Mouse (Mus musculus): ENCODE results near the gene Ddx18.

The Ddx18 gene

GRCm38 (mm10) chr1:121567521-121568489 is at the start of gene Ddx18:
TSS of gene Ddx18 (minus strand) at chr1:121567989.
- in situ Hi-C loops (cut with MboI, MseI) = loop anchor here (5.0 kb wide), 1 partner anchor 241 kb away; no protein-coding TSS in a partner anchor

- in situ Hi-C loops (cut with MboI, MseI) = no loop called here
Measured at GRCm38 (mm10) chr1:121608000-121608399, 40.2 kb upstream of the Ddx18 start.

GRCm38 (mm10) chr1:121605118-121605517 is 37.3 kb upstream of the Ddx18 start:
- in situ Hi-C loops (cut with MboI, MseI) = no loop called here

- in situ Hi-C loops (cut with MboI, MseI) = no loop called here
Measured at GRCm38 (mm10) chr1:121601893-121602292, 34.1 kb upstream of the Ddx18 start.

- in situ Hi-C loops (cut with MboI, MseI) = no loop called here
Measured at GRCm38 (mm10) chr1:121601084-121601483, 33.3 kb upstream of the Ddx18 start.

GRCm38 (mm10) chr1:121598421-121598820 is 30.6 kb upstream of the Ddx18 start:
- in situ Hi-C loops (cut with MboI, MseI) = no loop called here

GRCm38 (mm10) chr1:121596951-121597625 is 29.3 kb upstream of the Ddx18 start:
- in situ Hi-C loops (cut with MboI, MseI) = no loop called here

- in situ Hi-C loops (cut with MboI, MseI) = no loop called here
Measured at GRCm38 (mm10) chr1:121584838-121585237, 17.0 kb upstream of the Ddx18 start.

GRCm38 (mm10) chr1:121581133-121581855 is 13.5 kb upstream of the Ddx18 start:
- in situ Hi-C loops (cut with MboI, MseI) = no loop called here

- in situ Hi-C loops (cut with MboI, MseI) = no loop called here
Measured at GRCm38 (mm10) chr1:121577491-121577890, 9.7 kb upstream of the Ddx18 start.

GRCm38 (mm10) chr1:121570522-121570921 is 2.7 kb upstream of the Ddx18 start:
- in situ Hi-C loops (cut with MboI, MseI) = no loop called here

- in situ Hi-C loops (cut with MboI, MseI) = no loop called here
Measured at GRCm38 (mm10) chr1:121557861-121558260, 9.9 kb downstream of the Ddx18 start.

- in situ Hi-C loops (cut with MboI, MseI) = loop anchor here (5.0 kb wide), 1 partner anchor 119 kb away; the partner anchor contains the start of gene Ccdc93
Measured at GRCm38 (mm10) chr1:121551457-121551835, 16.3 kb downstream of the Ddx18 start.

- in situ Hi-C loops (cut with MboI, MseI) = loop anchor here (5.0 kb wide), 1 partner anchor 119 kb away; the partner anchor contains the start of gene Ccdc93
Measured at GRCm38 (mm10) chr1:121550801-121551456, 16.9 kb downstream of the Ddx18 start.

GRCm38 (mm10) chr1:121549456-121549855 is 18.3 kb downstream of the Ddx18 start:
- in situ Hi-C loops (cut with MboI, MseI) = no loop called here

GRCm38 (mm10) chr1:121548667-121549066 is 19.1 kb downstream of the Ddx18 start:
- in situ Hi-C loops (cut with MboI, MseI) = no loop called here

GRCm38 (mm10) chr1:121546844-121547243 is 20.9 kb downstream of the Ddx18 start:
- in situ Hi-C loops (cut with MboI, MseI) = no loop called here

GRCm38 (mm10) chr1:121540361-121540760 is 27.4 kb downstream of the Ddx18 start:
- in situ Hi-C loops (cut with MboI, MseI) = no loop called here

- in situ Hi-C loops (cut with MboI, MseI) = no loop called here
Measured at GRCm38 (mm10) chr1:121531439-121531838, 36.4 kb downstream of the Ddx18 start.

- in situ Hi-C loops (cut with MboI, MseI) = no loop called here
Measured at GRCm38 (mm10) chr1:121529286-121529685, 38.5 kb downstream of the Ddx18 start.

GRCm38 (mm10) chr1:121528399-121528720 is 39.4 kb downstream of the Ddx18 start, which contains the start of gene Htr5b:
TSS of gene Htr5b (minus strand) at chr1:121528465.
- in situ Hi-C loops (cut with MboI, MseI) = no loop called here

Measured in regulatory T cell (primary cell).